Mouse (Mus musculus) gastrocnemius, postnatal 4 days (tissue): ENCODE results near the gene Pipox. TPM values are rescaled to one million over a fixed set of nuclear protein-coding genes. Genes with fewer than 3 reads are reported as not detected.

ENCODE experiments used
- DNase-seq, 2 experiments: peaks; one replicate each; pipeline ENCODE4 v3.0.0; 2021 to 2022; ENCODE audit warnings: low spot score in 2 of 2, mixed read lengths in 2 of 2
- long read RNA-seq, 2 experiments: library from polyadenylated mRNA; stranded (forward); transcript quantifications; one replicate each; pipeline ENCODE4 v2.0.0; 2021
- total RNA-seq, 2 experiments: library from RNA; stranded (reverse); gene quantifications; 2 replicates each; pipeline ENCODE4 v1.2.3; 2021

Gene Pipox
- under 1 TPM; 0.34 to 0.57 TPM for total RNA-seq
- long read RNA-seq, experiment 1 = 0 reads
- long read RNA-seq, experiment 2, partial matches to known transcripts = 0 of 1 reads
- long read RNA-seq, experiment 2, other reads (novel, unspliced or antisense) = 0 of 1 reads

DNA sequence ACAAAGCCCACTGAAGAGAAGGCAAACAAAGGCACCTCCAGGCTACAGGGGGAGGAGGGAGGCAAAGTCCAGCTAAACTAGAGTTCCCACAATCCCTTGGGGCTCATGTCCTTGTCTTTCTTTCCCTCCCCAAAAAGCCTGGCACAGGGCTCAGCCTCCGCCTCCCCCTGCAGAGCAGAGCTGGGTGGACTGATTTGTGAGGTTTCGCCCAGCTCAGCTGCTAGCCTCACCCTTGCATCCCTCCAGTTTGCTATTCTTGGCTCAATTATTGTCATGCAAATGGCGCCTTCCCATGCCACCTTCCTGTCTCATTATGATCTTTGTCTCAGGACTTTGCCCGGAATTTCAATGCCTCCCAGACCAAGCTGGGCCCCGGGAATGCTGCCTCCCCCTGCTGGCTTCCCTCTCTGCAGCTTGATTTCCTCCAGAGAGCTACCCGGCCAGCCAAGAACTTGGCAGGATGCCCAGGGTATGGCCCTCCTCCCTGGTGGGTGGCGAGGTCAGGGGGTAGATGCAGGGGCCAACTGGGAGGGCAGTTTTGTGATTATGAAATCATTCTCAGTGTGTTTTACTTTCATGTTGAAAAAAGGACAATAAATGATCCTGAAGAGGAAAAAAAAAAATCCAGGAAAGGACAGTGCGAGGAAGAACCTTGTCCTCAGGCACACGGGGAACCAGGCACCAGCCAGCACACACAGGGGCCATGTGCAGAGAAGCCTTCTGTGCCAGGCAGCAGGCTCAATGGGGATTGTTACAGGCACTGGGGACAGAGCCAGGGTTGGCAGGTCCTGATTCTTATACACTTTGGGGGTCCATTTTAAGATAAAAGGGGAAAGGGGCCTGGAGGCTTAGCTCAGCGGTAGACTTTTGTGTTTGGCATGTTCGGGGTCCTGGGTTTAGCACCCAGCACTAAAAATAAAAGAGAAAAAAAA is at the start of gene Pipox:
TSS of gene Pipox (minus strand) at position 310 of the 932 bp plus-strand sequence.
- DNase-seq = peak; percentile 69 to 80

DNA sequence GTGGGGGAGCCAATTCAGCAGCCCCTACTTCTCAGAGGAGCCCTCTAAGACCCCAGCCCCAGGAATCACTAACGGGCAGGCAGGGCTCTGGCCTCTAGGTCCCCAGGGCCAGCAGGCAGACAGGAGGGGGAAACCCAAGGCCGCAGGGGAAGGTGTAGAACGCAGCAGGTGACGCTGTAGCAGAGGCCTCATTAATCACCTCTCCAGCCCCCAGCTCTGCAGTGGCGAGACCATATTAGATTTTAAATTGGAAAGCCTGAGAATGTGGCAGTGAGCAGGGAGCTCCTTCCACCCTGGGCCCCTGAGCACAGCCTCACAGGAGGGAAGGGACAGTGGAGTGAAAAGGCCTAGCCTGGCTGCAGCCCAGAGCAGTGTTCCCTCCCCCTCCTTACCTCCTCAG is 48.3 kb upstream of the Pipox start:
- DNase-seq = no peak

DNA sequence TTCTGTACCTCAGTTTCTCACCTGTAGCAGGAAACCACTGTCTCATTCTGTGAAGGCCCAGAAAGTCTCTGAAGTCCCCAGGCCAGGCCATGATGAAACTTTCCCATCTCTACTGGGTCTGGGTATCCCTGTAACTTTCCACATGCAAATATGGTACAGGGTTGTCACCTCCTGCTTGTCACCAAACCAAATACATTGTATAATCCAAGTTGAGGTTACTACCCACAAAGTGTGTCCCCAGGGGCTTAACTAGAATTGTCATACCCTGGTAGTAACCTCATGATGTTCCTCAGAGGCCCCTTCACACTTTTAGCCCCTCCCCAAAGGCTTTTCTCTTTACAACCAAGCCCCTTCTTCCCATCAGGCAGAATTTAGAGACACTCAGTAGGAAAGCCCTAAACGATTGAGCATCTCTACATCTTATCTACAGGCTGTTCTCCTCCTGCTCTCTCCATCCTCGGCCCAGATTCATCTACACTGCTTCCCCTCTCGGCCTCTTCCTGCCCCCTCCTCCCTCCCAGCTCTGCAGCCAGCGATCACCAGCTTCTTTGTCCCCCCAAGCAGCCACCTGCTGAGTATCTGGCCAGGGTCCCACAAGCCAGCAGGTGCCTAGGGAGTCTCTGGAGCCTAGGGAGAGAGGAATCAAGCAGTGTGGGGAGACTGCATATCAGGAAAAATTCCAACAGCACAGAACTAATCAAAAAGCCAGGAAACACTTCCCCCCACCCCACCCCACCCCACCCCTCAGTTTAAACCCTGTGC is 43.9 kb upstream of the Pipox start:
- DNase-seq = no peak

GRCm38 (mm10) chr11:77936846-77937245 is 43.0 kb upstream of the Pipox start:
- no peak for DNase-seq

DNA sequence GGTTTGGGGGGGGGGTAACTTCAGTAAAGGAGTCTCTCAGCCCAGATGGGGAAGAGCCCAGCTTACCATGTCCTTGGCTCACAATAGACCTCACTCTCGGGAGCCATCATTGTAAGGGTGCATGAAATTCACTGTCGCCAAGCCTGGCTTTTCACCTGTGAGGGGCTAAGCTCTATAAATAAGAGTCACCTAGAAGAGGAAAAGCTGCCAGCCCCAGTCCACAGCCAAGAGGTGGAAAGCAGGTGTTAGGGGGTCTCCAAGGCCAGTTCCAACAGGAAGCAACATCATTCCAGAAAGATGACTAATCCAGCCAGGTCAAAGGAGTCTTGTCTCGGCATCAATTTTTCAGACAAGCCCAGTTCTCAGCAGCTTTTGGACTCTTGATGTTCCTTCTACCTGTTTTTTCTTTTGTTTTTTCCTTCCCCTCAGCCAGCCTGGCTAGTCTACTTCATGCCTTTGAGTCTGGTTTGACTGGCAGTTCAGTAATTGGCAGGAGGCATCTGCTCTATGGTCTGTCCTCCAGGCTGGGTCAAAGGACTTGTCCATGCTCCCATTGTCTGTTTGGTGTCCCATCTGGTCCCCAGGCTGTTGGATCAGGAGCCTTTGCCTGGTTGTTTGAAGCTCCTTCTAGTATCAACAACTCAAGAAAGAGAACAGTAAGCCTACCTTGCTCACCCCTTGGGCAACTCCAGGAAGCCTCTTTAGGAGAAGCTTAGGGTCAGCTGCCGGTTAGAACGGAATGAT is 40.8 kb upstream of the Pipox start:
- DNase-seq = no peak

DNA sequence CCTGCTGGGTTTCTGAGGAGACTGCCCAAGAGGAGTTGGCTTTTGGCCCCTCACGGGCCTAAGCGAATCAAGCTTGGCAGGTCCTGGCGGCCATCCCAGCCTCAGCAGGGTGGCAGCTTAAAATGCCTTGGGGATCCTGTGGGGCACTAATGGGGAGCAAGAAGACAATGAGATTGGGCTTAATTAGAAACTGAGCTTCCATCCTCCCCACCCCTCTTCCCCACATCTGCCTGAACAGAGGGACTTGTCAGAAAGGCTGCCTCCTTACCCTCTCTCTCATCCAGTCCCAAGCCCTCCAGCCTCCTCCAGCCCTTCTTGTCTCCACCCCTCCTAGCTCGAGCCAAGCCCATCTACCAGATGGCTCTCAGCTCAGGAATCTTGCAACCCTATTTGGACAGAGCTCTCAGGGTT is 40.2 kb upstream of the Pipox start:
- DNase-seq = no peak

GRCm38 (mm10) chr11:77932576-77932975 is 38.7 kb upstream of the Pipox start:
- no peak for DNase-seq

GRCm38 (mm10) chr11:77931541-77932433 is 37.9 kb upstream of the Pipox start:
- no peak for DNase-seq

DNA sequence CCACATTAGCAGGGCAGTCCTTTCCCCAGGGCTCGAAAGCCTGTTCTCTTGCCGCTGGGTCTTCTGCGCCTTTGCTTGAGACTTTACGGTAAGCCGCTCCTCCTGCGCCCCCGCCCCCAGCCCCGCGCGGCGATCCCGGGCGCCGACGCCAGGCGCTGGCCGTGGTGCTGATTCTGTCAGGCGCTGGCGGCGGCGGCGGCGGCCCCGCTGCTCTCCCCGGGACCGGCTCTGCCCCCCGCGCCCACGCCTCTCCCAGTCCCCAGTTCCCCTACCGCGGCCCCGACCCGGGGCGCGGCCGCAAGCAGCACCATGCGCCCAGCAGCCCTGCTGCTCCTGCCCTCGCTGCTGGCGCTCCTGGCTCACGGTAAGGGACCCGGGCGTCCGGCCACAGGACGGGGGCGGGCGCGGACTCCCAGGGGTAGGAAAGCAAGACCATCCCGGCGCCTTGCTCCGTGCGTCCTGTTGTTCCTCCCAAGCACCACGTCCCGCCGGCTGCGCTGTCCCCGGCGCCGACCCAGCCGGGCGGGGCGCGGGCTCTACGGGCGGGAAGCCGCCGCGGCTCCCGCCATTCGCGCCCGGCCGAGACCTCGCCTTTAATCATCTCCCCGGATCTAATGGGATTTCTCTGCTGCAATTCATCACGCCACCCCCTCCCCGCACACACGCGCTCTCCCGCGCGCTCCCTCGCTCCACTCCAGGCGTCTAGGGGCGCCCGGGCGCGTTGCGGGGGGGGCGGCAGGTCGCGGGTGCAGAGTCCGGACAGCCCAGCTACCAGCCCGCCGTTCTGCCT is 37.0 kb upstream of the Pipox start, which contains the start of gene Sez6:
TSS of gene Sez6 (plus strand) at position 50 of the 790 bp plus-strand sequence.
- DNase-seq = peak; percentile 73 to 85

DNA sequence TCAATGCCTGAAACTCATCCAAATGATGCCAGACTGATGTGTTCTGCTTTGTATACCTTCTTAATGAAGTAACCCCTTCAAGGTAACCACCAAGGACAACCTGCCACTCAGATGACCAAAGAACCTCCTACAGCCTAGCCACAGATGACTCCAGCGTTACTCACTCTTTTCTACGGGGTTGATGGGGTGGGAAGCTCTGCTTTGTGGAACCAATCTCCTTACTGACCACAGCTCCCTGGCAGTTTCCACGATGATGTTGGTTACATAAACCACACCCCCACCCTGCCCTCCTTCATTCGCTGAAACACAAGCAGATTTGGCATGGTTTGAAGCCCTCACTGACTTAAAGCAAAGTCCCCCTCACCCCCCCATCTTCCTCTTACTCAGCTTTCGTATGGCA is 33.9 kb upstream of the Pipox start:
- DNase-seq = no peak

- no peak for DNase-seq
Measured at GRCm38 (mm10) chr11:77926666-77927065, 32.8 kb upstream of the Pipox start.

DNA sequence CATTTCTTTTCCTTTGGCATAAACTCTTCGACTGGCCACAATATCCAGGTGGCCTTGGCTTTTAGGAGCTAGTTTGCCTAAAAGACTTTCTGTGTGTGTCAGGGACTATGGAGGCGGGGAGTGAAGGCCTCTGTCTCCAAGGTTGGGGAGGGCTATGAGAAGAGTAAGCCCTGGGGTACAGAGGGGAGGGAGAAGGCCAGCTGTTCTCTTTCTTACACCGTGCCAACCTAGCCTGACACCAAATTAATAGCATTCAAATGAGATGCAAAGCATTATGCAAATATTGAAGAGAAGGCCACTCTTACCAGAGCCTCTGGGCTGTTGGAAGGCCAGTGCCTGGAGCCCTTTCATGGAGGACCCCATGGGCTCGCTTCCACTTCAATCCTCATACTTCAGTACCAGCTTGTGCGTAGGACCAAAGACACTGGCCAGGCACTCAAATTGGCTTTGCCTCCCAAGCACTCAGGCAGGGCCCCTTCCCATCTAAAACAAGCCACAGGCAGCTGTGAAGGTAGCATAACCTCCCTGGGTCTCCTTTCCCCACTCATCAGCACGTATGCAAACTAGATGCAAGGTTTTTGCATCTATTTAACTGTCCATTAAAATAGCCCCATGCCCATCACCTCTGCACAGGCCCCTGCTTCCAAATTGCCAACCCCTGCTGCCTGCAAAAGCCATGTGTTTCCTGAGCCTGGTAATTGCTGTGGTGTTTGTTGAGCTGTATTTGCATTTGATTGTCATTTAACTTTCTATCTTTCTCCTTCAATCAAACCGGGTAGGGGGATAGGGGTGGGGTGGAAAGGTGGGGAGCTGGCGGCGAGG is 32.2 kb upstream of the Pipox start:
- no peak for DNase-seq

- no peak for DNase-seq
Measured at GRCm38 (mm10) chr11:77923285-77923684, 29.4 kb upstream of the Pipox start.

GRCm38 (mm10) chr11:77917166-77917565 is 23.3 kb upstream of the Pipox start:
- DNase-seq = no peak

GRCm38 (mm10) chr11:77916741-77917140 is 22.8 kb upstream of the Pipox start:
- DNase-seq = no peak

DNA sequence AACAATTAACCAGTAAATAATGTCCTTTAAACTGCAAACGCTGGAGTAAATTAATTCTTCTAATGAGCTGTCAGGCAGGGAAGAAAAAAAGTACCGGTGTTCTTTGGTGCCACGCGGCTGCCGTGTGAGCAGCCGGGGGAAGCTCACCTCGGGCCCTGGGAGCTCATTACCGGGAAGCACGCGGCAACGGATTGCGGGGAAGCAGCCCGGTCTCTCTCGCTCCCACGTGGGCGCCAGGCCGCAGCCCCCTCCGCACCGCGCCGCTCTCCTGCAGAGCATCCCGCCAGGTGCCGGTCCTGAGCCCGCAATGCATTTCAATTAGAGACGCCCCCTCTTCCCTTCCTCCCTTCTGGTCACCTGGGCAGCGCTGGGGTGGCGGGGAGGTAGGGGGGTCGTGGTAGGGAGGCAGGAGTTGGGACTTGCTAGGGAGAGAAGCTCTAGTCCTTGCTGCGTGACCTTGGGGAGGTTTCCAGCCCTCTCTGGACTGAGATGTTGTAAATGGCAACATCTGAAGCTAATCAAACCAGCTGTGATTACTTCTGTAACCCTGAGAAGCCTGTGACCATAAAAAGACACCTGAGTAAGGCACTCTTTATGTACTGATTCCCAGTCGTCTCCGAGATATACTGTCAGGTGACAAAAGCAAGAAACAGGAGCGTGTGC is 20.8 kb upstream of the Pipox start:
- no peak for DNase-seq

- no peak for DNase-seq
Measured at GRCm38 (mm10) chr11:77913505-77913904, 19.6 kb upstream of the Pipox start.

- no peak for DNase-seq
Measured at GRCm38 (mm10) chr11:77909776-77910175, 15.9 kb upstream of the Pipox start.
